Mouse (Mus musculus) forebrain, embryonic 12.5 days (tissue): ENCODE measurements at regions not wholly inside any gene's neighbourhood (a gene's known extent, or its start where the extent isn't known, plus 50 kb on each side); places are given as distances from the start of the nearest gene placed in this dataset.

Source experiments
- ATAC-seq: fragments of 200-750 bp; cut with Nextera tagmentation; 2 replicates; pipeline ENCODE4 v1.8.0; 2017; ENCODE audit warnings: moderate TSS enrichment; ENCODE audit not compliant: low FRiP score
- H3K27ac ChIP-seq: fragments of 300-500 bp; sonication (generic); 2 replicates; pipeline ENCODE4 v1.5.1; 2016; ENCODE audit warnings: mild to moderate bottlenecking
- H3K27me3 ChIP-seq: fragments of 300-500 bp; sonication (generic); 2 replicates; pipeline ENCODE4 v1.6.1; 2016; ENCODE audit warnings: mild to moderate bottlenecking
- H3K36me3 ChIP-seq: fragments of 300-500 bp; sonication (generic); replicated peaks from 2 replicates; pipeline ENCODE4 v1.6.1; 2016; ENCODE audit warnings: mild to moderate bottlenecking
- H3K4me1 ChIP-seq: fragments of 300-500 bp; sonication (generic); 2 replicates; pipeline ENCODE4 v1.6.1; 2016
- H3K4me2 ChIP-seq: fragments of 300-500 bp; sonication (generic); 2 replicates; pipeline ENCODE4 v1.6.1; 2016; ENCODE audit warnings: mild to moderate bottlenecking, moderate library complexity
- H3K4me3 ChIP-seq: fragments of 300-500 bp; sonication (generic); replicated peaks from 2 replicates; pipeline ENCODE4 v1.5.1; 2016; ENCODE audit warnings: mild to moderate bottlenecking
- H3K9ac ChIP-seq: fragments of 300-500 bp; sonication (generic); 2 replicates; pipeline ENCODE4 v1.6.1; 2016; ENCODE audit warnings: mild to moderate bottlenecking
- H3K9me3 ChIP-seq: fragments of 300-500 bp; sonication (generic); 2 replicates; pipeline ENCODE4 v1.6.1; 2016
- WGBS: fragments of 180-500 bp; shearing (Covaris S2); methylation state at CpG from one replicate; pipeline ENCODE4 v1.1.7; 2016; 5-methylcytosine and 5-hydroxymethylcytosine counted together

DNA sequence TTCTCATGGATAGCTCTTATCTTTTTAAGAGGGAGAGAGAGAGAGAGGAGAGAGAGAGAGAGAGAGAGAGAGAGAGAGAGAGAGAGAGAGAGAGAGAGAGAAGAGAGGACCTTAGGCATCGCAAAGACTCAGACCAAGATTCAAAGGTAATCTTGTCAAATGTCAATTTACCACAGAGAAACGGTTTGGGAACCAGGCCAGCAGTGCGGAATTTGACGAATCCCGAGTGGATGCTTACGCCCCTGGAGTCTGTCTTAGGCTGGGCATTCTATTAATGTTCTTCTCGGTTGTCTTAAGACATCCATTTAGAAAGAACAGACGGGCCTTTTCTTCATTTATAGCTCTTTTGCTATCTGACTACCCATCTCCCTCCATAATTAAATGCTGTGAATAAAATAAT, 404.4 kb upstream of the Gm765 start:
- no peaks in the 10 kb centered on the region for H3K27me3 ChIP-seq
- no peak overlapping the region for H3K27ac ChIP-seq
- H3K4me3 ChIP-seq: no peak overlapping the region
- no peaks in the 10 kb centered on the region for H3K36me3 ChIP-seq
- H3K4me2 ChIP-seq: no peak overlapping the region
- 77% methylated on average over 8 of the region's 8 CpGs for WGBS
- ATAC-seq: no peak
- no peak overlapping the region for H3K9ac ChIP-seq
- no peaks in the 10 kb centered on the region for H3K9me3 ChIP-seq
- H3K4me1 ChIP-seq: no peaks in the 10 kb centered on the region

GRCm38 (mm10) chr6:98740447-98740846, 397.9 kb upstream of the Gm765 start:
- Histone ChIP-seq H3K36me3 (no peaks in the 10 kb centered on the region), H3K27ac (no peak overlapping the region), H3K27me3 (no peaks in the 10 kb centered on the region), H3K4me1 (no peaks in the 10 kb centered on the region), H3K4me3 (no peak overlapping the region), H3K9ac (no peak overlapping the region), H3K4me2 (no peak overlapping the region), H3K9me3 (no peaks in the 10 kb centered on the region)
- ATAC-seq: no peak
- 96% methylated on average over 2 of the region's 2 CpGs for WGBS

GRCm38 (mm10) chr6:98731010-98731530, 388.5 kb upstream of the Gm765 start:
- Histone ChIP-seq H3K4me1 (no peaks in the 10 kb centered on the region), H3K4me2 (no peak overlapping the region), H3K36me3 (no peaks in the 10 kb centered on the region), H3K4me3 (no peak overlapping the region), H3K9ac (no peak overlapping the region), H3K27me3 (no peaks in the 10 kb centered on the region), H3K27ac (no peak overlapping the region), H3K9me3 (no peaks in the 10 kb centered on the region)
- ATAC-seq: no peak

- no peak for ATAC-seq
- Histone ChIP-seq H3K4me2 (no peak overlapping the region), H3K27me3 (no peaks in the 10 kb centered on the region), H3K9me3 (no peaks in the 10 kb centered on the region), H3K9ac (no peak overlapping the region), H3K4me1 (no peaks in the 10 kb centered on the region), H3K27ac (no peak overlapping the region), H3K36me3 (no peaks in the 10 kb centered on the region), H3K4me3 (no peak overlapping the region)
- 94% methylated on average over 5 of the region's 5 CpGs for WGBS
Observed at GRCm38 (mm10) chr6:98726605-98727144, 384.1 kb upstream of the Gm765 start.

GRCm38 (mm10) chr6:98704887-98705622, 362.5 kb upstream of the Gm765 start:
- H3K4me3 ChIP-seq: no peak overlapping the region
- ATAC-seq: no peak; the same call in 1 of the 2 replicates
- H3K36me3 ChIP-seq: no peaks in the 10 kb centered on the region
- H3K9me3 ChIP-seq: no peaks in the 10 kb centered on the region
- H3K9ac ChIP-seq: no peak overlapping the region
- no peaks in the 10 kb centered on the region for H3K27me3 ChIP-seq
- H3K4me1 ChIP-seq: no peaks in the 10 kb centered on the region
- no peak overlapping the region for H3K4me2 ChIP-seq
- H3K27ac ChIP-seq: no peak overlapping the region
- 84% methylated on average over 14 of the region's 14 CpGs for WGBS

DNA sequence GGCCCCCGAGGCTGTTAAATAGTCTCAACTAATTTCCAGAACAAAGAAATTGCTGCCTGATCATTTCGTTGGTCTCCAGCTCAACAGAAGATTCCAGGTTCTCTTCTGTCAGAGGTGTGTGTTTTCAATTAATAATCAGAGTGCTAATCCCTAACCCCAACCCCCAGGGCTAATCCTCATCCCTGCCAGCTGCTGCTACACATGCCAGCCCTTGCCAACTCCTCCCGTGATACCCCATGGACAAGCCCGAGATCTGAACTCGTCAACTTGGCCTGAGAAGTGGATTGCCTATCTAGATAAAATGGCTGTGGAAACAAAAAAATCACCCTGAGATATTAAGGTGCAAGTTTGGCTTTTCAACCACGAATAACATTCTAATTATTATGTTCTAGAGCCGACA, 355.0 kb upstream of the Gm765 start:
- Histone ChIP-seq H3K9me3 (no peaks in the 10 kb centered on the region), H3K4me1 (no peaks in the 10 kb centered on the region), H3K9ac (no peak overlapping the region), H3K4me3 (no peak overlapping the region), H3K36me3 (no peaks in the 10 kb centered on the region), H3K27ac (no peak overlapping the region), H3K4me2 (no peak overlapping the region), H3K27me3 (no peaks in the 10 kb centered on the region)
- WGBS: 77% methylated on average over 7 of the region's 7 CpGs
- ATAC-seq: no peak

GRCm38 (mm10) chr6:98693411-98693810, 350.9 kb upstream of the Gm765 start:
- H3K4me2 ChIP-seq: no peak overlapping the region

DNA sequence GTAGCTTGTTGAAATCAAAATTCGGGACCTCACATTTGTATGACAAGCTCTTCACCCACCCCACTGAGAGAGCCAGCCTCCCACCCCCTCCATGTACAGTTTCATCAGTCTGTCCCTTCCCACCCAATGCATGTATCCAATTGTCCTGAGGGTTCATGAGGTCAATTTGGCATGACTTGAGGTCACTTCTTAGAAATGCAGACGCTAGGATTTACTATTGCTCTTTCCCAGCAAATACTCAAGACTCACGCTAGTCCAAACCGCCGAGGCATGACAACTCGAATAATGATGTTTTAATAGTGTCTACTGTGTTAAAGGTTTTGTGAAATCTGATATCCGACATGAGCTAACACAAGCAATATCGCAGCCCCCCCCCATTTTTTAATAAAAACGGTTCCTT, 347.6 kb upstream of the Gm765 start:
- Histone ChIP-seq H3K4me2 (no peak overlapping the region), H3K27ac (no peak overlapping the region), H3K4me1 (no peaks in the 10 kb centered on the region), H3K36me3 (no peaks in the 10 kb centered on the region), H3K4me3 (no peak overlapping the region), H3K27me3 (no peaks in the 10 kb centered on the region), H3K9me3 (no peaks in the 10 kb centered on the region), H3K9ac (no peak overlapping the region)
- no peak for ATAC-seq
- WGBS: 79% methylated on average over 9 of the region's 9 CpGs

More at GRCm38 (mm10) chr6:98693411-98693810, 350.9 kb upstream of the Gm765 start:
- Histone ChIP-seq H3K27ac (no peak overlapping the region), H3K9ac (no peak overlapping the region), H3K9me3 (no peaks in the 10 kb centered on the region), H3K4me1 (no peaks in the 10 kb centered on the region), H3K27me3 (no peaks in the 10 kb centered on the region), H3K36me3 (no peaks in the 10 kb centered on the region), H3K4me3 (no peak overlapping the region)
- WGBS: 81% methylated on average over 8 of the region's 8 CpGs
- ATAC-seq: no peak

DNA sequence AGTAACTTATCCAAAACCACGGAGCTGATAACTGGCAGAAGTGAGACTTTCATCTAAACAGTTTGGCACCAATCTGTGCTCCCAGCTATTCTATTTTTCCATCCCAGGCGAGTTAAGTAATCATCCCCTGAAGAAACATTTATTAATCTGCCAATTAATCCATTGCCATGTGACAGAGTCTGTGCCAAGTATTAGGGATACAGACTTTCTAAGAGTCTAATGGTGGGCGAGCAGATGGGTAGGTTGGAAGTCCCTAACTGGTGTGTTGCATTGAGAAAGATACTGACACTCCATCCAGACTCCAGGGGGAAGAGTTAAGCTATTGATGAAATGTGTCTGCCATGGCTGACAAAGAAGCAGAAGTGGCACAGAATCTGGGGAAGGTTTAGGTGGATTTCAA, 346.8 kb upstream of the Gm765 start:
- 79% methylated on average over 3 of the region's 3 CpGs for WGBS
- Histone ChIP-seq H3K36me3 (no peaks in the 10 kb centered on the region), H3K4me2 (no peak overlapping the region), H3K27me3 (no peaks in the 10 kb centered on the region), H3K4me3 (no peak overlapping the region), H3K27ac (no peak overlapping the region), H3K4me1 (no peaks in the 10 kb centered on the region), H3K9ac (no peak overlapping the region), H3K9me3 (no peaks in the 10 kb centered on the region)
- no peak for ATAC-seq

DNA sequence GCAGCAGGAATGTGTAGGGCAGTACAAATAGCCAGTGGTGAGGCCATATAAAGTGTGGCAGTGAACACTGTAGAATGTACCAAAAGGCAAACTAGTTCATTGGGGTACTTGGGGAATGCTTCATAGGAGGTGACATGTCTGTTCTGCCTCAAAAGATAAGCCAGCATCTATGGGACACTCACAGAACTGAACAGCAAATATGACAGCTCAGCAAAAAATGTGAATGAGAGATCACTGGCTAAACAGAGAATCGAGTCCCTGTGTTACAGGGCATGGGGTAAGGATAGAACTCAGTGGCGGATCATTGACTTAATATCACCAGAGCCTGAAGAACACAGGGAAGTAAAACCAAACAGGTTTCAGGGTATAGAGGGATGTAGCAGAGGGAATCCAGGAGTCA, 346.1 kb upstream of the Gm765 start:
- Histone ChIP-seq H3K4me1 (no peaks in the 10 kb centered on the region), H3K27ac (no peak overlapping the region), H3K4me2 (no peak overlapping the region), H3K36me3 (no peaks in the 10 kb centered on the region), H3K27me3 (no peaks in the 10 kb centered on the region), H3K9me3 (no peaks in the 10 kb centered on the region), H3K4me3 (no peak overlapping the region), H3K9ac (no peak overlapping the region)
- ATAC-seq: no peak
- WGBS: 88% methylated on average over 2 of the region's 2 CpGs

- H3K27me3 ChIP-seq: peaks cover 11% of the 10 kb centered on the region
- 7% methylated on average over 11 of the region's 11 CpGs for WGBS
- H3K9ac ChIP-seq: no peak overlapping the region; the same call in 1 of the 2 replicates
- H3K36me3 ChIP-seq: no peaks in the 10 kb centered on the region
- no peak for ATAC-seq
- H3K4me3 ChIP-seq: no peak overlapping the region
- peaks cover 6% of the 10 kb centered on the region for H3K4me1 ChIP-seq
- H3K27ac ChIP-seq: no peak overlapping the region
- H3K4me2 ChIP-seq: peak overlapping the region; percentile 36
- no peaks in the 10 kb centered on the region for H3K9me3 ChIP-seq
Observed at GRCm38 (mm10) chr6:98666388-98666989, 323.9 kb upstream of the Gm765 start.

GRCm38 (mm10) chr6:98651827-98652226, 309.3 kb upstream of the Gm765 start:
- WGBS: 86% methylated on average over 3 of the region's 3 CpGs

GRCm38 (mm10) chr6:98651315-98651714, 308.8 kb upstream of the Gm765 start:
- no peaks in the 10 kb centered on the region for H3K9me3 ChIP-seq
- no peaks in the 10 kb centered on the region for H3K4me1 ChIP-seq
- no peaks in the 10 kb centered on the region for H3K36me3 ChIP-seq
- no peak overlapping the region for H3K4me3 ChIP-seq
- H3K27ac ChIP-seq: no peak overlapping the region
- no peaks in the 10 kb centered on the region for H3K27me3 ChIP-seq
- H3K9ac ChIP-seq: no peak overlapping the region
- H3K4me2 ChIP-seq: no peak overlapping the region
- ATAC-seq: no peak

More at GRCm38 (mm10) chr6:98651827-98652226, 309.3 kb upstream of the Gm765 start:
- Histone ChIP-seq H3K9me3 (no peaks in the 10 kb centered on the region), H3K9ac (no peak overlapping the region), H3K27me3 (no peaks in the 10 kb centered on the region), H3K36me3 (no peaks in the 10 kb centered on the region), H3K27ac (no peak overlapping the region), H3K4me3 (no peak overlapping the region), H3K4me2 (no peak overlapping the region), H3K4me1 (no peaks in the 10 kb centered on the region)
- no peak for ATAC-seq
